Mouse (Mus musculus) cortical plate, adult 2 months (tissue): Measurements from ENCODE around the gene Gm45234.

ENCODE experiments used
- CTCF ChIP-seq: fragments of 200-500 bp; IDR thresholded peaks from 2 replicates; pipeline ENCODE4 v1.5.1; 2011; ENCODE audit warnings: mild to moderate bottlenecking, control low read depth, low read length; ENCODE audit not compliant: insufficient read depth; ENCODE audit errors: extremely low read depth
- POLR2A ChIP-seq: fragments of 200-500 bp; IDR thresholded peaks from 2 replicates; pipeline ENCODE4 v1.6.1; 2011; ENCODE audit warnings: mild to moderate bottlenecking, low read length, control low read depth; ENCODE audit not compliant: insufficient read depth; ENCODE audit errors: extremely low read depth

DNA sequence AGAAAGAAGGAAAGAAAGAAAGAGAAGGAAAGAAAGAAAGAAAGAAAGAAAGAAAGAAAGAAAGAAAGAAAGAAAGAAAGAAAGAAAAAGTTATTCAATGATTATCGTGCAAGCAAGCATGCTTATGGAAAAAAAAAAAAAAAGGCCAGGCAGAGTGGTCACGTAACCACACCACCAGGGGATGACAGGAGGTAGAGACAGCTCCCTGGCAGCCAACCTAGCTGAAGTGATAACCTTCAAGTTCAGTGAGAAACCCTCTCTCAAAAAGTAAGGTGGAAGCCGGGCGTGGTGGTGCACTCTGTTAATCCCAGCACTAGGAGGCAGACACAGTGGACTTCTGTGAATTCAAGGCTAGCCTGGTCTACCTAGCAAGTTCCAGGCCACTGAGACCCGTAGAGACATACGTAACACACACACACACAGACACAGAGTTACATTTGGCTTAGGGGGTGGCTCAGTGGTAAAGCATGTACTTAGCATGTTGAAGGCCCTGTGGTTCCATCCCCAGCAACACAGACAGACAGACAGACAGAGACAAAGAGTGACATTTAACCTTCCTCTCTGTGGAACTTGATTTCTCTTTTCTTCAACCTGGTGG, 32.8 kb downstream of the Gm45234 start:
- TF ChIP-seq CTCF (no peak), POLR2A (no peak)
